Mouse (Mus musculus) left cerebral cortex, adult 18-20 months (tissue): ENCODE measurements at regions not wholly inside any gene's neighbourhood (a gene's known extent, or its start where the extent isn't known, plus 50 kb on each side); places are given as distances from the start of the nearest gene placed in this dataset.

Source experiments
- DNase-seq, 2 experiments: peaks; one replicate each; pipeline ENCODE4 v3.0.0; 2021 to 2022; ENCODE audit warnings: low spot score in 2 of 2, mixed read lengths in 1 of 2

DNA sequence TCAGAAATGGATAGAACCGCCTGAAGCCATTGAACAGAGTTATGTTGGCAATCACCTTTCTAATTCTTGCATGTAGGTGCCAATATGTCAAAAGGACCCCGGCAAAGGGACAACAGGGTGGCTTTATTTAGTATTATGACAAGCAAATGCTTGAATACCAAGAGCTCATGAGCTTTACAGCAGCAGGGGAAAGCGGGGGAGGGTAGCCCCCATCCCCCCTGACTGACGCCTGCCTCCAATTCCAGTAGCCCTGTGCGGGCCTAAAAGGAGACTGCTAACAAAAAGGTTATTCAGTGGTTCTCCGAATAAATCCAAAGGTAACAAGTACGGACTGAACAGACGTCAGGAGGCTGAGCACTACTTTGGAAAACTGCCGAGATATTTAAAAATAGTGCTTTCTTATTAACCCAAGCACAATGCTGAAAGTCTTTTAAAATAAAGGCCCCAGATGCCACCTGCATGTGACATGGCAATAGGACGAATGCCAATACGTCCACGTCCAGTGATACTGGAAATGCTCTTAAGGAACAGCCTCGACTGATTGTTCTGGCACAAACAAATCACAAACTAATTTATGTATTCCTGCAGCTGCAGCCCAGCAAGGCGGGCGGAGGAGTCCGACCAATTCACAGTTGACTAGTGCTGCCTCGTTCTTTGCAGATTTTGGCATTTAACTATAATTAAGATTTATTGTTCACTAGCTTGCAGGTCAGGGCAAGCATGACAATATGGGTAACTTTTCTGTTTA is 771.7 kb upstream of the Car8 start:
- DNase-seq = no peak

DNA sequence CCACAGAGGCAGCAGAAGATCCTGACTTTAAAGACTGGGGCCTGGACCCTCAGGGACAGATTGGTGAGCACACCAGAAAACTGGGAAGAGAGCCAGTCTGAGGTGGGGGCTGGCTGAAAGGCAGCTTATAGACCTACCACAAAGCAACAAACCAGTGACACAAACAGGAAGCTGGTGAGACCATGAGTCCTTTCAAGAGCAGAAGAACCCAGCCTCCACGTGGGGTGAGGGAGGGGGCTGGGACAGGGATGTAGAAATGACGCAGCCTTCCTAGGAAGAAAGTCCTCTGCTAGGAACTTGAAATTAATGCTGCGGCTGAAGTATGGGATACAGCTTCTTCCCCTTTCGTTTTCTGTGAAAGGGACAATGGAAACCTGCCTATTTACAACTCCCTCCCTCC is 770.8 kb upstream of the Car8 start:
- no peak for DNase-seq

DNA sequence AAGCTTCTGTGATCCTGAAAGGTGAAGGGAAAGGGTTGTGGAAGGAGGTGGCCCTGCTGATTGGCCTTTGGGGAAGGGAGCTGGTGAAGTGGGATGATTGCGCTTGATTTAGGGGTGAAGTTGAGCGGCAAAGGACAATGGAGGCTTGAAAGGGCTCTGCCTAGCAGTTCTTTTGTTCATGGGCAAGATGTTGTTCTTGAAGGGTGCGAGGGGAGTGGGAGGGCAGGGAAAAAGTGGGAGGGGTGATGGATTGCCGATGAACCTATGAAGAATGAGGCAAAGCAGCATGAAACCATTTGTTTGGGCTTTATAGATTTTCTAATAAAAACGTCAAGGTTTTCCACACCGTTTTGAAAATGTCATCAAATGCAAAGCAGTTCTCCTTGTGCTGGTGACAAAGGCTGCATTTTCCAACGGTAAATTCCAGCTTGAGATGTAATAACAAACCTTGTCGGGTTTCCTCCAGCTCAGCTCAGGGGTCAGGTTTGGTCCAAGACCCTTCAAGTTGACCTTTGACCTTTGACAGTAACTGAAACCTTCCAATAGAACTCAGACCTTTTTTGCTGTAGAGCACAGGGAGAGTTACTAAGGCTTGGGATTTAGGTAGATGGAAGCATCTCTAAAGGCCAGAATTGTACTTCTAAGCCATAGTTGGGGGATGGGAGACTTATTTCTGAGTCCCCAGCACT is 767.2 kb upstream of the Car8 start:
- DNase-seq = no peak

DNA sequence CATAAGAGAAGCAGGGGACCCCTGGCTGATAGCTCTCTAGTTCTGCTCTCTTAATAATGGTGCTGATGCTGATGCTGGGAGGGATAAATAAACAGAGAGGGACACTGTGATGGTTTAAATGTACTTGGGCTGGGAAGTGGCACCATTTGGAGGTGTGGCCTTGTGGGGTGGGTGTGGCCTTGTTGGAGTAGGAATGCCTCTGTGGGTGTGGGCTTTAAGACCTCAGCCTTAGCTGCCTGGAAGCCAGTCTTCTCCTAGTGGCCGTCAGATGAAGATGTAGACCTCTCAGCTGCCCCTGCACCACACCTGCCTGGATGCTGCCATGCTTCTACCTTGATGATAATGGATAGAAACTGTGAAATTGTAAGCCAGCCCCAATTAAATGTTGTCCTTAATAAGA is 765.0 kb upstream of the Car8 start:
- no peak for DNase-seq

DNA sequence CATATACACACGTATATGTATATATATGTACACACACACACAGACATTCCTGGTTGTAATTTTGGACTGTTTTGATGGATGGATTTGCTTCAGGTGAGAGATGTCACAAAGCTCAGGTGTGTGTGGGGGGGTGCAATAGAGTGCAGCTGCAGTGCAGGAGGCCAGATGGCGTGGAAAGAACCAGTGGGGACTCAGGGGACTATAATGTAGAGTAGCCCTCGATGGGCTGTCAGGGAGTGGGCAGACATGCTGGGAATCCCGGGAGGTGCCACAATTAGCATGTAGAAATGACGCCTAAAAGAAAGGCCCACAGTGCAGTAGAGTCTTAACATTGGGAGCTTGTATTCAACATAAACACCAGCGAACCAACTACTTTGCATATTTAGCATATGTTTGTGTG is 763.5 kb upstream of the Car8 start:
- DNase-seq = no peak

DNA sequence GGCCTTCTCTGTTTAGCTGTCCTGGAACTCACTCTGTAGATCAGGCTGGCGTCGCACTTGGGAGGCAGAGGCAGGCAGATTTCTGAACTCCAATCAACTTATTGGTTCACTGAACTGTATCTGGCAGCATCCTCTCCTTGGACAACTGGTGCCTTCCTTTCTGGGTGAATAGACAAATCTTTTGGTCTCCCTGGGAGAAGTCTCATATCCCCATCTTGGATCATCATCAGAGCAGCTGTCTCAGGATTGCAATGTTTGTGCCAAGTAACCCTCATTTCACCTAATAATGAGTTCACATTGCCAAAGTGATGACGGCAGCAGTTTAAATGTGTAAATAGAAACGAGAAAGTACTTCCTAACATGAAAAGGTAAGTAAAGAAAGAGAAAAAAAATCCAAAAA is 759.8 kb upstream of the Car8 start:
- no peak for DNase-seq

DNA sequence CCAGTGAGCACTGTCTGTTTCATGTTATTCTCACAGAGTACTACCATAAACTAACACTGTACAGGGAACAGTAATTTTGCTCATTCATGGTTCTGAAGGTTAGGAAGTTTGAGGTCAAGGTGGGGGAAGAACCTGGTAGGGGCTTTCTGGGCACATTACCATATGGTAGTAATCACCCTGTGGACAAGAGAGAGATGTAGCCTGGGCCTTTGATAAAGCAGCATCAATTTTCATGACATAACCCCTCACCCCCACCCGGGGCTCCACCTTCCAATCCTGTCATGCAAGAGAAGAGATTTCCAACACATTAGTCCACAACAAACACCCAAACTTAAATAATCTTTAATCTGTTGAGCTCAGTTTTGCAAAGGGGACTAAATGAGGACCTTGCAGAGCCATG is 753.3 kb upstream of the Car8 start:
- no peak for DNase-seq

DNA sequence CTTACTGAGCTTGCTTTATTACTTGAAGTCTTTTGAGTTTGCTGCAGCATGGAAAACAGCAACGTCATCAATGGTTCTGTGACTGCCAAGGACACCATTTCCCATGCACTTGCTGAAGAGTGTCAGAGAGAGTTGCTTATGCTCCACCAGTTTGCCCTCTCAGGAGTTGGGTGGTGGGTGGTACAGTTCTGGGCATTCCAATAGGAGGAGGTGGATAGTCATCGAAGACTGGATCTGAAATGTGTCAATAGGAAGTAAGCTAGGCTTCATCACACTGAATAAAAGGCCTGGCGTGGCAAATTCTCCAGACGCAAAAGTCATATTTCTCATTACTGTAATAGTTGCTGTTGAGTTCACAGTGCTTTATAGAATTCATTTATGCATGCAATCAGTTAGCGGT is 751.7 kb upstream of the Car8 start:
- no peak for DNase-seq

DNA sequence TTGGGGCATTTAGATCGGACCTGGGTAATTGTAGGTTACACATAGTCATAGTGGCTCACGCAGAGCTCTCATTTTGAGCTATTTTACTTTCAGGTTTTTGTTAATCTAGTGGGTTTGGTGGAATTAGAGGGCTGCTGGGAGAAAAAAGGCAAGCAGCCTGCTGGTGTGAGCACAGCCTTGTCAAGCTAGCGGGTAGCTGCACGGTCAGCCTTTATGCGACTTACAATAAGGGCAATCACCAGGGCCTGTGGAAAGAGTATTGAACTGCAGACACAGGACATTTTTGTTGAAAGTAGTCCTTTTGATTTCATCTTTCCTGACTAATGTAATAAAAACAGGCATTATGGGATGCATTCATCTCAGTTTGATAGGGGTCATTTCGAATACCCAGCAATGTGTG is 750.8 kb upstream of the Car8 start:
- DNase-seq = no peak

DNA sequence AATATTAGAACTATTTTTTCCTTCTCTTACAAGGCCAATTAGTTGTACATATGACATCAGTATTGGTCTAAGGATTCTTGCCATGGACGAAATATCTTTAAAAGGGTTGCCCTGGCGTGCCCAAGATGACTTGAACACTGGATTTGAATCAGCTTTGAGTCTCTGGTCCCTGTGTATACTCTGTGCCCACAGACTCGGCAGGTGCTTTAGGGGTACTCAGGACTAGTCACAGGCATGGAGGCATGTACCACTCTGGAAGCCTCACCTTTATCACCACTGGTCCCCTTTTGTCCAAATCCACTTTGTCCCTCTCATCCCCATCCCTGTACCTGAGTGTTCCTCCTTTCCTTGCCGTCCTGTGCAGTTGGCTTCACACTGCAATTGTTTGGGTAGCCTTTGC is 750.3 kb upstream of the Car8 start:
- DNase-seq = no peak

DNA sequence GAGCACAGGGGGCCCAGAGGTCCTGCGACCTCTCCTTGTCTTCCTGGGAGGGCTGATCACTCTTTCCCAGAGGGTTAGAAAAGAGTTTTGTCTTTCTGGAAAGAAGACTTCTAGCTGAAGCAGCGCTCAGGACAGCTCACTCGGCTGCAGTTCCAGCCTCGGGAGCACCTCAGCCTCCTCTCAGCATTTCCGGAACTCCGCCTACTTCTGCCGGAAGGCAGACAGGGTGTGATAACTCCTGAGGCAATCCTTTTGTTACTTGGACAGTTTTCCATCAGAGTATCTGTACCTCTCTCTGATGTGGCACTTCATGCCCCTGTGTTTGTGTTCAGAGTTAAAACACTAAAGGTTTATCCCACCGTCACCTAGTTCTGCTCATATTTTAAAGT is 749.5 kb upstream of the Car8 start:
- DNase-seq = no peak

DNA sequence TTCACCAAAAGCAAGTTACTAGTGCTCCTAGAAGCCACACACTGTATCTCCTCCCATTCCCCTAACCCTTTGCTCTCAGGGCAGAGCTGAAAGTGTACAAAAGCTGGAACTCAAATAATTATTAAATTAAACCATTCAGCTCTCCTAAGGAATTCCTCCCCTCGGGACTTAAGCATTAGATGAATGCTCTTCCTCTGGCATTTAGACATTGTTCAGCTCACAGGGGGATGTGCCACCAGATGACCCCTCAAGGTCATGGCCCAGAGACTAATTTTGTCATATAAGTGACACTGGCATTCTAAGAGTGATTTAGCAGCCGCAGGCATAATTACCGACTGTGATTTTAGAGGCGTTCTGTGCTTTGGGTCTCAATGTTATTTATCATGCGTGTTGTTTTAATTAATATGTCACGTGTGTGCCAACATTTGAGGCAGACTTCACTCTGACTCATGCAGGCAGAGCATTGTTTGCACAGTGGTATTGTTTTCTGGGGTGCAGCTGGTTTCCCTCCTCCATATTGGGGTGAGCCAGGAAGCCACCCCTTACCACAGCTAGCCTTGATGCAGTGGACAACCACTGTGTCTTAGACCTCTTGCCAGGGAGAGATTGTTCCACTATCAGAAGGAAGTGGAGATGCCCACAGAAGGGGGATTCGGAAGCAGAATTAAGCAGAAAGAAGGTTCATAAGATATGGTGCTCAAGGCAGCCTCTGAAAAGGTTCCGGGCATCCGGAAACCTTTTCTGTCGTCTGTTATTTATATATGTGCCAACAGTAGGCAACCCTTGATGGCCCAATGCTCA is 748.9 kb upstream of the Car8 start:
- DNase-seq = no peak

DNA sequence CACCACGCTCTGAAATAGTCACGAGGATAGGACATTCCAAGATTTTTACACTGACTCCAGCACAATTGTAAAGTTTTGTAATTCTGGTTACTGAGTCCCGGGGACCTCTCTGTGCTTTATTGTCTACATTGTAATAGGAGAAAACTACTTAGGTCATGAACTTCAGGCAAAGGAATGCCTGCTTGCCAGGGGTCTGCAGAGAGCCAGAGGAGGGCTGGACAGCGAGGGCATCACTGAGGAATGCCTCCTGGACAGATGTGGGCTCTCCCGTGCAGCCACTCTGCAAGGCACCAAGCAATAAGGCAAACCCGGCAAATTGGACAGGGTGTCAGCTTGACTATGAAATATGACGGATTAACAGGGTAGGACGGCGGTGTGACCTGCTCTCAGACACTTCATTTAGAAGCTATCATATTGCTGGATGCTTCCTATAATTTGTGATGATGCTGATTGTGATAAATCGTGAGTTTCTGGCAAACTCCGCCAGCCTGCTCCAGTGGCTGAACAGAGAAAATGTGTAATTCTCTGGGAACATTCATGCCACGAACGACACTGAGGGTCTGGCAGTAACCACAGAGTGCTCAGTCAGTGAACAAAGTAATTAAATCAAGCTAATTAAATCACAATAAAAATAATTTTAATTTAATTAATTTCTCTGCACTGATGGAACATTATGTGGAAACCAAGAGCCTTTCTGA is 747.7 kb upstream of the Car8 start:
- no peak for DNase-seq

DNA sequence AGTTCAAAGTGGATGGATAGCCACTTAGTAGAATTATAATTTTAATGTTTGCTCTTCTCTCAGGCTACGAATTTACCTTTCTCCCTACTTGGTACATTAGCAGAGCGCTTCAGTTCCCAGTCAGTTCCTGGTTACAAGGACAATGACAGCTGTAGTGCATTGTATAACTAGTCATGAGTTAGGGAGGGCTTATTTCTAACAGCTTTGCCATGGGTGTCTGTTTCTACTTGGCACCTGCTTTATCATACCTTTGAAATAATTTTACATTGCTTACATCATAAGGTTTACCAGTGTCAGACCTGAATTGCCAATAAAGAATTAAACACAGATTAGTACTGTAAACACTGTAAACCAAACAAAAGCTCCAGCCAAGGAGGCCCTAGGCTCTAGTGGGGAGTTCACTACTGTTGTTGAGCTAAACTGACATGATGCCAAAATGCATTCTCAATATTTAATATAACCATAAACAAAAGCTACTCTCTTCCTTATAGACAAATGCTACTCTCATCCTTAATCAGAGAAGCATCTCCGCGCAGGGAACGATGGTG is 745.3 kb upstream of the Car8 start:
- no peak for DNase-seq

DNA sequence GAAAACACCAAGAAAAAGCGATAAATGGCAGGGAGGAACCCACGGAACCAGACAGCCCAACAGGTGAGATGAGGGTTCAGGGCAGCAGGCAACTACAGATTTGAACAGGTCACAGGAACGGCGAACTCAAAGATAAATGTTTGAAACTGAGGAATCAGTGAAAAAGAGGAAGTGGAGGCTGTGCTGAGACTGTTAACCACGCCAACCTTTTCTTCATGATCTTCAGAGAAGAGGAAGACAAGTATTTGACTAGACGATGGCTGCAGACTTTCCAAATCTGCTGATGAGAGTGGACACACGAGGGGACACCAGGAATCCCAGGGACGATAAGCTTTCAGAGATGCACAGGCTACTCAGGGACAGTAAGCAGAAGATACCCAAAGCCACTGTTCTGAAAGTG is 740.1 kb upstream of the Car8 start:
- DNase-seq = no peak

DNA sequence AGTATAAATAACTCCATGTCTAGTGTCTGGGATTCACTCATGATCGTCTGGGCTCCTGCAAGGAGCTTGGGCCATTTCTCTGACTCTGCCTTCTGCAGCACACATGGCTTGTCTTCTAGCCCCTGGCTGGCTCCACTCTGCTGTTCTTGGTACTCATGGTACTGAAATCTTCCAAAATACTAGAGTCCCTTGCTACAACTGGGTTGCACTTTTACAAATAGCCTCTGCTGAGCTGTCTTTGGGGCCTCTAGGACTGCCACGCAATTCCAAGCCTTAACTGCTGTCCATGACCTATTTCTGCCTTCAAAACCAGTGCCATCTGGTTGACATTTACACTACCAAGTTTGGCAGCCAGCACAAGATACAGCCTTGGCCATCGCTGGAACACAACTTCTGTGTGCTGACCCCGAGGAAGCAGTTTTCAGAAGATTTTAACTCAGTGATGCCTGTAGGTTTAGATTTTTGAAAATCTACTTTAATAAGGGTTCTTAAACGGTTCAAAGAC is 731.2 kb upstream of the Car8 start:
- DNase-seq = no peak

DNA sequence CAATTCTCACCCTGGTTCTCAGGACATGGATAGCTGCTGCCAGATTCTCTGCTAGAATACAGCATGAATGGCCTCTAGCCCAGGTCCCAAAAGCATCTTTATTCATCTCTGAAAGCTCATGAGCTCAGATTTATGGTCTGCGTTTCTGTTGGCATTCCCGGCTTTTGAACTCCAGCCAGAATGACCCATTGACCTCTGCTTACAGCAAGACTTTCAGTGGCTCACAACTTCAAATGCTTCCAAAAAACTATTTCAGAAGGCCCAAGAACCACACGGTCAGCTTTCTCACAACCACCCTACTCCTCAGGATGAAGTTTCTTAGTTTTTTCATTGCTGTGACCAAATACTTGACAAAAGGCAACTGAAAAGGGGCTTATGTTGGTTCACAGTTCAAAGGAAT is 729.9 kb upstream of the Car8 start:
- no peak for DNase-seq

DNA sequence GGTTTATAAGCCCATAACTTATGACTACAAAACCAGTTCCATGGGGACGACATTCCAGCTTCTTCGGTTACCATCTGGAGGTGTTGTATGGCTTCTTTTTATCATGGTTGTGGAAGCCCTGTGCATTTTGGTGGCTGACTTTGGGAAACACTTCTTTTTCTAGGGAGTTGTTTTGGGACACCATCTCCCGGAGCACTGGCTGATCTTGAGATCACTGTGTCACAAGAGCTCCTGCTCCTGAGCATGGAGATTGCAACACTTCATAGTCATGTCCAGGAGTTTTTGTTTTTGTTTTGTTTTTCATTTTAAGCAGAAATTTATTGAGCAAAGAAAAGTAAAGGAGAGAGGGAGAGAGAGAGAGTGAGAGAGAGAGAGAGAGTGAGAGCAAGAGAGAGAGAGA is 729.1 kb upstream of the Car8 start:
- no peak for DNase-seq

DNA sequence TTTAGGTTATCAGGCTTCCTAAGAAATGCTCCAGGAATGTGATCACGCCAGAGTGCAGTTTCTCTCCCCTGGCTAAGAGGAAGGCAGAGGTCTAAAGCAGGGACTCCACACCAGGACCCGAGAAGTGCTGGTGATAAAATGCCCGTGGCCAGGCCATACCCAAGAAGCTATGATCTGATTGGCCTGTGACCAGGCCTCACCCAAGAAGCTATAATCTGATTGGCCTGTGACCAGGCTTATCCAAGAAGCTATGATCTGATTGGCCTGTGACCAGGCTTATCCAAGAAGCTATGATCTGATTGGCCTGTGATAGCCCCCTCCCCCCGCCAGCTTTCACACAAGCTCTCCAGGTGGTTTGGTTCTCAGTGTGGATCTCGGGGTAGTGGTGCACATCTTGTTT is 726.7 kb upstream of the Car8 start:
- DNase-seq = no peak

DNA sequence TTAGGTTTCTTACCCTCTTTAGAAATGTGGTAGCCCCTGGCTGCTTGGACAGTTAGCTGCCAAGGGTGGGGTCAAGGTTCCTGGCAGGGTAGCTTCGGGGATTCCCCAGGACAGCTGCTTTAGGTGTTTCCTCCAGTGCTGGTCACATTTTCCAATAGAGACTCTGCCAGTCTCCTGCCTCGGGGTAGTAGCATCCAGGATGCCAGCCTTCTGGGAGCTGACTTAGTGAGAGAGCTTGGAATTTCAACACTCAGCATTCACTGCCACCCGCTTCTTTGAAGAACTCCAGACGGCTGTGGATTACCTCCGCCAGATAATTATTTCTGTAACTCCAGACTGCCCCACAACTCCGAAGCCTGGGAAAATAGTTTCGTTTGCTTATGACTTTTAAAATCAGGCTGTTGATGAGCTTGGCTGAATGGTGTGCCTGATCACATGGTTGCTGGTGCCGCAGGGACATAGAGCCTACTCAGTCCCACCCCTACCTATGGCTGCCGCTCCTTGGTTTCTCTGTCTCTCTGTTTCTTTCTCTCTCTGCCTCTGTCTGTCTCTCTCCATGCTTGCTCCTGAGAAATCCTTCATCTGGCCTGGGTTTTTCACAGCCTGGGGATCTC is 724.2 kb upstream of the Car8 start:
- DNase-seq = no peak

DNA sequence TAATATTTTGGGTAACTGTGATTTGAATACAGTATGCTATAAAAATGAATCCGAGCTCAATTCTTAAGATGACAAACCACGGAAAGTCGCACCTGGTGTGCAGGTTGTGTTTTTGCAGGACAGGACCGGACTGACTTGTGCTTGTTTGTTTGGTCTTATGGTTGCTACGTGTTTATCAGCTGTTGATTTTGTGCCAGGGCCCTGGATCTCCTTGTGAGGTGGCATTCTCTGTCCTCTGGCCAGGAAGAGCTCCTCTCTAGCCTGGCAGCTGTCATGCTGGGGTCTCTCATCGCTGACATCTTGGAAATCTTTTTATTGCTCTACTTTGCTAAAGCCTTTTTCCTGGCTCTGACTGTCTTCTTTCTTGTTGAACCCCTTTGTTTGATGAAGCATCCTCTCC is 723.0 kb upstream of the Car8 start:
- no peak for DNase-seq
